Mouse (Mus musculus) cortical plate, adult 2 months (tissue): Measurements from ENCODE around the gene E130308A19Rik. TPM values are rescaled to one million over a fixed set of nuclear protein-coding genes. Genes with fewer than 3 reads are reported as not detected.
A peak's percentile ranks its signal among the peaks of the same experiment; 100 is the strongest.

Source experiments
- H3K27ac ChIP-seq: fragments of 200-500 bp; 2 replicates; pipeline ENCODE4 v1.5.1; 2012; ENCODE audit warnings: low read length, control low read depth, inconsistent platforms; ENCODE audit not compliant: insufficient read depth
- H3K4me1 ChIP-seq: fragments of 200-500 bp; 2 replicates; pipeline ENCODE4 v1.6.1; 2011; ENCODE audit warnings: low read length; ENCODE audit not compliant: control insufficient read depth, insufficient read depth
- H3K4me3 ChIP-seq: fragments of 200-500 bp; 2 replicates; pipeline ENCODE4 v1.5.1; 2011; ENCODE audit warnings: mild to moderate bottlenecking, low read length, control low read depth; ENCODE audit not compliant: insufficient read depth
- CTCF ChIP-seq: fragments of 200-500 bp; IDR thresholded peaks from 2 replicates; pipeline ENCODE4 v1.5.1; 2011; ENCODE audit warnings: mild to moderate bottlenecking, control low read depth, low read length; ENCODE audit not compliant: insufficient read depth; ENCODE audit errors: extremely low read depth
- POLR2A ChIP-seq: fragments of 200-500 bp; IDR thresholded peaks from 2 replicates; pipeline ENCODE4 v1.6.1; 2011; ENCODE audit warnings: mild to moderate bottlenecking, low read length, control low read depth; ENCODE audit not compliant: insufficient read depth; ENCODE audit errors: extremely low read depth
- polyA plus RNA-seq: library from polyadenylated mRNA; depleted of rRNA; stranded (reverse); fragments of >200 nt; gene quantifications from 2 replicates; pipeline ENCODE4 v1.2.3, GENCODE M21; 2012

E130308A19Rik gene
- polyA plus RNA-seq, 1 experiment = 7.3 TPM

- Histone ChIP-seq H3K4me3 (no peak overlapping the region), H3K4me1 (no peaks in the 10 kb centered on the region), H3K27ac (no peak overlapping the region)
- TF ChIP-seq POLR2A (no peak), CTCF (no peak)
These were observed 168.1 kb downstream of the E130308A19Rik start for GRCm38 (mm10) chr4:59794116-59794515.

GRCm38 (mm10) chr4:59795788-59796455 is 169.9 kb downstream of the E130308A19Rik start:
- Histone ChIP-seq H3K27ac (no peak overlapping the region), H3K4me1 (no peaks in the 10 kb centered on the region), H3K4me3 (no peak overlapping the region)
- TF ChIP-seq POLR2A (no peak), CTCF (no peak)

- no peak overlapping the region for H3K4me3 ChIP-seq
- H3K4me1 ChIP-seq = no peaks in the 10 kb centered on the region
- no peak overlapping the region for H3K27ac ChIP-seq
- TF ChIP-seq CTCF = no peak
- no peak for TF ChIP-seq POLR2A
These were observed 174.2 kb downstream of the E130308A19Rik start for GRCm38 (mm10) chr4:59800181-59800580.

- no peaks in the 10 kb centered on the region for H3K4me1 ChIP-seq
- peak within 1 kb of the TSS; percentile 91 for H3K27ac ChIP-seq
- TF ChIP-seq CTCF (no peak), POLR2A (no peak)
- no peak within 1 kb of the TSS for H3K4me3 ChIP-seq
These were observed 175.5 kb downstream of the E130308A19Rik start, which contains the start of gene Inip for GRCm38 (mm10) chr4:59801489-59801888. TSS of gene Inip (minus strand) at chr4:59801589.

- Histone ChIP-seq H3K27ac (peak overlapping the region; percentile 91), H3K4me3 (no peak overlapping the region), H3K4me1 (no peaks in the 10 kb centered on the region)
- no peak for TF ChIP-seq POLR2A
- TF ChIP-seq CTCF = no peak
These were observed 176.1 kb downstream of the E130308A19Rik start for GRCm38 (mm10) chr4:59802107-59802506.

- no peak for TF ChIP-seq CTCF
- no peak for TF ChIP-seq POLR2A
- no peak overlapping the region for H3K4me3 ChIP-seq
- peak overlapping the region; percentile 88 for H3K27ac ChIP-seq
- peaks cover under 1% of the 10 kb centered on the region; the same call in 1 of the 2 replicates for H3K4me1 ChIP-seq
These were observed 176.8 kb downstream of the E130308A19Rik start for GRCm38 (mm10) chr4:59802792-59803191.

GRCm38 (mm10) chr4:59803358-59803757 is 177.3 kb downstream of the E130308A19Rik start:
- Histone ChIP-seq H3K27ac (no peak overlapping the region), H3K4me3 (no peak overlapping the region), H3K4me1 (peaks cover 2% of the 10 kb centered on the region; the same call in 1 of the 2 replicates)
- TF ChIP-seq CTCF (no peak), POLR2A (no peak)

- TF ChIP-seq CTCF = no peak
- TF ChIP-seq POLR2A = no peak
- Histone ChIP-seq H3K4me3 (peak overlapping the region; percentile 96), H3K4me1 (peaks cover 2% of the 10 kb centered on the region; the same call in 1 of the 2 replicates), H3K27ac (peak overlapping the region; percentile 32)
These were observed 178.7 kb downstream of the E130308A19Rik start for GRCm38 (mm10) chr4:59804754-59805153.

- peak within 1 kb of the TSS; percentile 85 for H3K27ac ChIP-seq
- H3K4me3 ChIP-seq = peak within 1 kb of the TSS; percentile 96
- TF ChIP-seq POLR2A (peak; percentile 81), CTCF (no peak)
- H3K4me1 ChIP-seq = peaks cover 2% of the 10 kb centered on the region; the same call in 1 of the 2 replicates
These were observed 179.4 kb downstream of the E130308A19Rik start, which contains the start of gene Snx30 for GRCm38 (mm10) chr4:59805181-59805967. TSS of gene Snx30 (plus strand) at chr4:59805840.
